Mouse (Mus musculus) MEL (cell line): ENCODE measurements at regions not wholly inside any gene's neighbourhood (a gene's known extent, or its start where the extent isn't known, plus 50 kb on each side); places are given as distances from the start of the nearest gene placed in this dataset.

Experiments
- DNase-seq: peaks from one replicate; pipeline ENCODE4 v3.0.0; 2011; ENCODE audit warnings: low read depth, low spot score
- H3K27ac ChIP-seq: 2 replicates; pipeline ENCODE4 v1.5.1; 2012; ENCODE audit warnings: low read depth, mild to moderate bottlenecking, control low read depth, low read length, moderate library complexity; ENCODE audit not compliant: control insufficient read depth
- H3K27me3 ChIP-seq, 2 experiments: fragments of 150-350 bp in 1 of 2; sonication (generic) in 1 of 2; 2 replicates each; pipeline ENCODE4 v1.6.1; 2012; ENCODE audit warnings: low read length in 2 of 2, mild to moderate bottlenecking in 2 of 2, improper control_type of control experiment in 1 of 2, moderate library complexity in 1 of 2; ENCODE audit not compliant: insufficient read depth in 2 of 2, control insufficient read depth in 1 of 2
- H3K36me3 ChIP-seq, 2 experiments: 2 replicates each; pipeline ENCODE4 v1.6.1; 2012 to 2014; ENCODE audit warnings: low read length in 2 of 2, improper control_type of control experiment in 1 of 2, inconsistent platforms in 1 of 2, mild to moderate bottlenecking in 1 of 2; ENCODE audit not compliant: insufficient read depth in 2 of 2, control insufficient read depth in 1 of 2
- H3K4me1 ChIP-seq, 2 experiments: fragments of 150-350 bp in 1 of 2; sonication (generic) in 1 of 2; 2 replicates each; pipeline ENCODE4 v1.6.1; 2012; ENCODE audit warnings: low read length in 2 of 2, improper control_type of control experiment in 1 of 2, mild to moderate bottlenecking in 1 of 2; ENCODE audit not compliant: insufficient read depth in 2 of 2, control insufficient read depth in 1 of 2
- H3K4me3 ChIP-seq, 2 experiments: fragments of 150-350 bp in 1 of 2; sonication (generic) in 1 of 2; 2 replicates each; pipeline ENCODE4 v1.5.1; 2012; ENCODE audit warnings: low read depth in 2 of 2, low read length in 2 of 2, mild to moderate bottlenecking in 2 of 2, moderate library complexity in 2 of 2, control low read depth in 1 of 2, improper control_type of control experiment in 1 of 2; ENCODE audit not compliant: control insufficient read depth in 1 of 2, insufficient read depth in 1 of 2
- H3K79me2 ChIP-seq: 2 replicates; pipeline ENCODE4 v1.6.1; 2012; ENCODE audit warnings: mild to moderate bottlenecking, low read length, moderate library complexity; ENCODE audit not compliant: control insufficient read depth, poor library complexity, insufficient read depth
- H3K9ac ChIP-seq: 2 replicates; pipeline ENCODE4 v1.6.1; 2012; ENCODE audit warnings: low read depth, mild to moderate bottlenecking, control low read depth, low read length, moderate library complexity; ENCODE audit not compliant: control insufficient read depth, poor library complexity, severe bottlenecking
- H3K9me3 ChIP-seq: fragments of 150-350 bp; sonication (generic); replicated peaks from 2 replicates; pipeline ENCODE4 v1.6.1; 2012; ENCODE audit warnings: mild to moderate bottlenecking, low read length, improper control_type of control experiment, moderate library complexity; ENCODE audit not compliant: insufficient read depth
- BHLHE40 ChIP-seq: IDR thresholded peaks from 2 replicates; pipeline ENCODE4 v1.6.1; 2012; ENCODE audit warnings: low read depth, mild to moderate bottlenecking, inconsistent platforms, low read length, improper control_type of control experiment, borderline replicate concordance
- CHD1 ChIP-seq: IDR thresholded peaks from 2 replicates; pipeline ENCODE4 v1.6.1; 2012; ENCODE audit warnings: low read depth, mild to moderate bottlenecking, inconsistent platforms, low read length, improper control_type of control experiment
- CTCF ChIP-seq, 3 experiments: IDR thresholded peaks in 2 of 3; conservative IDR thresholded peaks in 1 of 3; 2 replicates each; pipeline ENCODE4 v1.5.1; 2011 to 2012; ENCODE audit warnings: low read length in 3 of 3, low read depth in 2 of 3, mild to moderate bottlenecking in 2 of 3, improper control_type of control experiment in 1 of 3, inconsistent platforms in 1 of 3, mixed read lengths in 1 of 3, moderate library complexity in 1 of 3; ENCODE audit not compliant: control insufficient read depth in 1 of 3, insufficient read depth in 1 of 3, poor library complexity in 1 of 3, severe bottlenecking in 1 of 3
- ELF1 ChIP-seq: IDR thresholded peaks from 2 replicates; pipeline ENCODE4 v1.6.1; 2014; ENCODE audit warnings: low read depth, mild to moderate bottlenecking, inconsistent platforms, low read length, improper control_type of control experiment, moderate library complexity
- EP300 ChIP-seq, 2 experiments: IDR thresholded peaks; 2 replicates each; pipeline ENCODE4 v1.6.1; 2011; ENCODE audit warnings: improper control_type of control experiment in 2 of 2, low read length in 2 of 2, low read depth in 1 of 2, mild to moderate bottlenecking in 1 of 2
- ETS1 ChIP-seq: IDR thresholded peaks from 2 replicates; pipeline ENCODE4 v1.6.1; 2012; ENCODE audit warnings: low read depth, mild to moderate bottlenecking, inconsistent platforms, low read length, improper control_type of control experiment, moderate library complexity
- GABPA ChIP-seq: IDR thresholded peaks from 2 replicates; pipeline ENCODE4 v1.6.1; 2012; ENCODE audit warnings: low read depth, mild to moderate bottlenecking, inconsistent platforms, low read length, improper control_type of control experiment, moderate library complexity
- GATA1 ChIP-seq: IDR thresholded peaks from 2 replicates; pipeline ENCODE4 v1.6.1; 2011; ENCODE audit warnings: low read depth, low read length, improper control_type of control experiment
- HCFC1 ChIP-seq: IDR thresholded peaks from 2 replicates; pipeline ENCODE4 v1.6.1; 2012; ENCODE audit warnings: low read depth, mild to moderate bottlenecking, inconsistent platforms, low read length, improper control_type of control experiment, moderate library complexity
- JUND ChIP-seq: IDR thresholded peaks from 2 replicates; pipeline ENCODE4 v1.6.1; 2011; ENCODE audit warnings: low read depth, mild to moderate bottlenecking, improper control_type of control experiment, low read length
- MAFK ChIP-seq: IDR thresholded peaks from 2 replicates; pipeline ENCODE4 v1.6.1; 2011; ENCODE audit warnings: low read depth, mild to moderate bottlenecking, low read length, improper control_type of control experiment, borderline replicate concordance
- MAX ChIP-seq: IDR thresholded peaks from 2 replicates; pipeline ENCODE4 v1.6.1; 2011; ENCODE audit warnings: low read length, improper control_type of control experiment
- MAZ ChIP-seq: IDR thresholded peaks from 2 replicates; pipeline ENCODE4 v1.6.1; 2012; ENCODE audit warnings: low read depth, mild to moderate bottlenecking, inconsistent platforms, low read length, improper control_type of control experiment
- MYC ChIP-seq: IDR thresholded peaks from 2 replicates; pipeline ENCODE4 v1.6.1; 2011; ENCODE audit warnings: low read depth, mild to moderate bottlenecking, low read length, improper control_type of control experiment, moderate library complexity
- NELFE ChIP-seq: IDR thresholded peaks from 2 replicates; pipeline ENCODE4 v1.6.1; 2011; ENCODE audit warnings: low read depth, low read length, improper control_type of control experiment
- POLR2A ChIP-seq, 2 experiments: IDR thresholded peaks; 2 replicates each; pipeline ENCODE4 v1.6.1; 2011 to 2012; ENCODE audit warnings: low read length in 2 of 2, mild to moderate bottlenecking in 2 of 2, control low read depth in 1 of 2, improper control_type of control experiment in 1 of 2, low read depth in 1 of 2, moderate library complexity in 1 of 2; ENCODE audit not compliant: control insufficient read depth in 1 of 2, insufficient read depth in 1 of 2, poor library complexity in 1 of 2
- POLR2AphosphoS5 ChIP-seq: IDR thresholded peaks from 2 replicates; pipeline ENCODE4 v1.6.1; 2012; ENCODE audit warnings: low read depth, borderline replicate concordance, mild to moderate bottlenecking, inconsistent platforms, low read length, moderate library complexity, mixed read lengths
- RAD21 ChIP-seq: IDR thresholded peaks from 2 replicates; pipeline ENCODE4 v1.6.1; 2011; ENCODE audit warnings: mild to moderate bottlenecking, low read depth, low read length, improper control_type of control experiment
- RCOR1 ChIP-seq: IDR thresholded peaks from 2 replicates; pipeline ENCODE4 v1.6.1; 2012; ENCODE audit warnings: low read depth, mild to moderate bottlenecking, inconsistent platforms, low read length, improper control_type of control experiment
- SIN3A ChIP-seq: IDR thresholded peaks from 2 replicates; pipeline ENCODE4 v1.6.1; 2012; ENCODE audit warnings: low read length, improper control_type of control experiment, inconsistent platforms
- SMC3 ChIP-seq: IDR thresholded peaks from 2 replicates; pipeline ENCODE4 v1.6.1; 2011; ENCODE audit warnings: low read depth, low read length, improper control_type of control experiment
- TBP ChIP-seq: IDR thresholded peaks from 2 replicates; pipeline ENCODE4 v1.8.0; 2011; ENCODE audit warnings: low read depth, low read length, improper control_type of control experiment
- TCF12 ChIP-seq: IDR thresholded peaks from 2 replicates; pipeline ENCODE4 v1.6.1; 2014; ENCODE audit warnings: low read depth, mild to moderate bottlenecking, inconsistent platforms, low read length, improper control_type of control experiment, moderate library complexity
- UBTF ChIP-seq: IDR thresholded peaks from 2 replicates; pipeline ENCODE4 v1.6.1; 2012; ENCODE audit warnings: low read depth, mild to moderate bottlenecking, inconsistent platforms, low read length, improper control_type of control experiment, moderate library complexity, borderline replicate concordance; ENCODE audit not compliant: insufficient read depth
- USF1 ChIP-seq: IDR thresholded peaks from 2 replicates; pipeline ENCODE4 v1.6.1; 2014; ENCODE audit warnings: low read depth, mild to moderate bottlenecking, inconsistent platforms, low read length, improper control_type of control experiment, moderate library complexity
- USF2 ChIP-seq, 2 experiments: IDR thresholded peaks; 2 replicates each; pipeline ENCODE4 v1.6.1; 2011 to 2012; ENCODE audit warnings: improper control_type of control experiment in 2 of 2, low read length in 2 of 2, borderline replicate concordance in 1 of 2, inconsistent platforms in 1 of 2, low read depth in 1 of 2, mild to moderate bottlenecking in 1 of 2; ENCODE audit not compliant: insufficient read depth in 1 of 2
- ZC3H11A ChIP-seq: IDR thresholded peaks from 2 replicates; pipeline ENCODE4 v1.6.1; 2012; ENCODE audit warnings: low read depth, mild to moderate bottlenecking, inconsistent platforms, low read length, improper control_type of control experiment
- ZNF384 ChIP-seq: IDR thresholded peaks from 2 replicates; pipeline ENCODE4 v1.6.1; 2012; ENCODE audit warnings: low read depth, mild to moderate bottlenecking, inconsistent platforms, low read length, improper control_type of control experiment

DNA sequence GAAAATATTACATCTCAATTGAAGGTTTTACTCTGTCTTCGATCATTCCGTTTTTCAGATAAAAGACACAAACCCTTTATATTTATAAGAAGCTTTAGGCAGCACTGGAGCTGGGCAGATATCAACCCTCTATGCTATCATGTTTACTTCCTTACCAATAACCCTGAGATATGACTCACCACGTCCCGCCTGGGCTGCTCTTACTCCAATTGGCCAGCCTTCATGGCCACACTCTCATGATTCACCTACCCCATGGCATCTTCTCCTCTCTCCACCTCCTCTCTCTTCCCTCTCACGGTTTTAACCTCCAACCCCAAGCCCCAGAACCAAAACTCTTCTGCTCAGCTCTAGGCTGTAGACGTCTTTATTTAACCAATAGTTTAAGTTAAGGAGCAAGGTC is 171.9 kb upstream of the Ubl3 start:
- Histone ChIP-seq H3K9ac (no peak overlapping the region), H3K36me3 (peaks cover 0 to 3% of the 10 kb centered on the region in 2 experiments; a peak in 2 of 4 replicates), H3K4me3 (no peak overlapping the region)
- TF ChIP-seq SIN3A (no peak; the same call in 1 of the 2 replicates), USF2 (IDR thresholded peaks at IDR 0.05; ENCODE audit: borderline replicate concordance in 1 of 2, insufficient read depth in 1 of 2, low read depth in 1 of 2, low read length in 2 of 2) (no peak), SMC3 (no peak), TBP (no peak), HCFC1 (no peak), EP300 (IDR thresholded peaks at IDR 0.05; ENCODE audit: low read depth in 1 of 2, low read length in 2 of 2) (0 out of 4 replicates have a peak, but pooled peaks of 1 of the 2 experiments have one; percentile 23), ETS1 (no peak), GABPA (no peak), MYC (no peak), ZNF384 (no peak), RAD21 (no peak), POLR2AphosphoS5 (no peak), CTCF (IDR thresholded peaks at IDR 0.05 in 2 of 3, conservative IDR thresholded peaks at IDR 0.05 in 1 of 3; ENCODE audit: control insufficient read depth in 1 of 3, insufficient read depth in 1 of 3, low read depth in 2 of 3, low read length in 3 of 3, poor library complexity in 1 of 3, severe bottlenecking in 1 of 3) (no peak), GATA1 (0 out of 2 replicates have a peak, but pooled peaks have one; percentile 33), ZC3H11A (no peak), USF1 (no peak), JUND (peak; percentile 14; the same call in 1 of the 2 replicates), MAZ (no peak)
- TF ChIP-seq, all 39 proteins: peak for 3
- H3K4me1 ChIP-seq = peaks cover 0 to 10% of the 10 kb centered on the region in 2 experiments; a peak in 2 of 4 replicates
- no peaks in the 10 kb centered on the region; a peak in 1 of 4 replicates for H3K27me3 ChIP-seq
- no peak overlapping the region for H3K27ac ChIP-seq
- DNase-seq = peak; percentile 82
- H3K9me3 ChIP-seq = no peaks in the 10 kb centered on the region
- no peaks in the 10 kb centered on the region for H3K79me2 ChIP-seq

DNA sequence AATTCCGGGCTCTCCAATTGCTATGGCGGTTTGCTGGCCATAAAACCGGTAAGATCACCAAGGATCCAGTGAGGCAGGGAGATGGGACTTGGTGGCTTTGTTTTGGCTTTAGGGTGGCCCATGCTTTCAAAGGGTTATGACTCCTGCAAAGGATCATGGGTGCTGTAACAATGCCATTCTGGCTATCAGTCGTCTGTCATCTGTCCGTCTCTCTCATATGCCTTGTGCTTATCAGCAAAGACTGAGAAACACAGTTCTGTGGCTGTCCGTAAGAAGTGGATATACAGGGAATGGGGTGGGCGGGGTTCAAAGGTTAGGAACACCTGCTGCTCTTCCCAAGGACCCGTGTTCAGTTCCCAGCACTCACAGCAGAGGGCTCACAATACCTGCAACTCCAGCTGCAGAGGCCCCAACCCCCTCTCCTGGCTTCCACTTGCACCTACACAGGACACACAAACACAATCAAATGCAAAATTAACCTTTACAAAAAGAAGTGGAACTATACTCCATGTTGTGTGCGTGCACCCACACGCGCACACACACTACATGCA is 171.2 kb upstream of the Ubl3 start:
- Histone ChIP-seq H3K27ac (peak overlapping the region; percentile 37; the same call in 1 of the 2 replicates), H3K79me2 (no peaks in the 10 kb centered on the region), H3K4me1 (peaks cover 0 to 10% of the 10 kb centered on the region in 2 experiments; a peak in 2 of 4 replicates), H3K9ac (no peak overlapping the region), H3K9me3 (no peaks in the 10 kb centered on the region), H3K4me3 (no peak overlapping the region), H3K36me3 (peaks cover 0 to 3% of the 10 kb centered on the region in 2 experiments; a peak in 2 of 4 replicates), H3K27me3 (no peaks in the 10 kb centered on the region; a peak in 1 of 4 replicates)
- peak; percentile 47 for DNase-seq
- TF ChIP-seq ELF1 (no peak), TCF12 (peak; percentile 80), TBP (no peak), RCOR1 (0 out of 2 replicates have a peak, but pooled peaks have one; percentile 31), UBTF (no peak), USF2 (IDR thresholded peaks at IDR 0.05; ENCODE audit: borderline replicate concordance in 1 of 2, insufficient read depth in 1 of 2, low read depth in 1 of 2, low read length in 2 of 2) (no peak), GABPA (no peak), ZNF384 (no peak), EP300 (IDR thresholded peaks at IDR 0.05; ENCODE audit: low read depth in 1 of 2, low read length in 2 of 2) (peak; percentile 66 to 69), CHD1 (no peak), MAFK (no peak), POLR2AphosphoS5 (no peak), GATA1 (peak; percentile 66), ETS1 (peak; percentile 58), NELFE (no peak), POLR2A (IDR thresholded peaks at IDR 0.05; ENCODE audit: control insufficient read depth in 1 of 2, insufficient read depth in 1 of 2, low read depth in 1 of 2, low read length in 2 of 2, poor library complexity in 1 of 2) (no peak), MYC (no peak), BHLHE40 (no peak), SMC3 (no peak), MAX (0 out of 2 replicates have a peak, but pooled peaks have one; percentile 14), SIN3A (peak; percentile 36; the same call in 1 of the 2 replicates)
